Mouse (Mus musculus) spleen, postnatal 14 days (tissue): ENCODE measurements around the gene Mfsd2a.
"Not testable (repeated sequence)": the region's sequence is repeated elsewhere in the genome, so short reads cannot be mapped to it uniquely, and the experiment has no call there.

Experiments used
- DNase-seq, 2 experiments: peaks; one replicate each; pipeline ENCODE4 v3.0.0; 2021 to 2022; ENCODE audit warnings: low spot score in 2 of 2

The Mfsd2a gene

GRCm38 (mm10) chr4:122961100-122961567 is at the start of gene Mfsd2a:
Gene Mfsd2a (minus strand): TSS chr4:122961188.
- DNase-seq: no peak

- no peak for DNase-seq
Observed at GRCm38 (mm10) chr4:123005054-123005966, 44.3 kb upstream of the Mfsd2a start.

- DNase-seq: no peak
Observed at GRCm38 (mm10) chr4:123000617-123001342, 39.8 kb upstream of the Mfsd2a start.

GRCm38 (mm10) chr4:123000130-123000529 is 39.1 kb upstream of the Mfsd2a start:
- no peak for DNase-seq

- DNase-seq: no peak
Observed at GRCm38 (mm10) chr4:122999263-122999691, 38.3 kb upstream of the Mfsd2a start.

GRCm38 (mm10) chr4:122998537-122999262 is 37.7 kb upstream of the Mfsd2a start:
- DNase-seq: no peak

- DNase-seq: peak in 1 of 2 experiments; percentile 9
Observed at GRCm38 (mm10) chr4:122996618-122997381, 35.8 kb upstream of the Mfsd2a start.

GRCm38 (mm10) chr4:122996221-122996617 is 35.2 kb upstream of the Mfsd2a start:
- DNase-seq: peak; percentile 14 to 34

GRCm38 (mm10) chr4:122995404-122996220 is 34.6 kb upstream of the Mfsd2a start, which contains the start of gene Mycl:
Gene Mycl (plus strand): TSS chr4:122995652.
- DNase-seq: peak; percentile 64 to 80

GRCm38 (mm10) chr4:122992276-122992675 is 31.3 kb upstream of the Mfsd2a start:
- no peak for DNase-seq

GRCm38 (mm10) chr4:122991177-122991576 is 30.2 kb upstream of the Mfsd2a start:
- no peak for DNase-seq

GRCm38 (mm10) chr4:122988004-122988403 is 27.0 kb upstream of the Mfsd2a start:
- DNase-seq: not testable (repeated sequence)

GRCm38 (mm10) chr4:122987421-122987820 is 26.4 kb upstream of the Mfsd2a start:
- DNase-seq: no peak

GRCm38 (mm10) chr4:122985110-122985509 is 24.1 kb upstream of the Mfsd2a start:
- DNase-seq: peak in 1 of 2 experiments; percentile 33

- DNase-seq: no peak
Observed at GRCm38 (mm10) chr4:122983486-122984261, 22.7 kb upstream of the Mfsd2a start.

GRCm38 (mm10) chr4:122982537-122982936 is 21.5 kb upstream of the Mfsd2a start:
- no peak for DNase-seq

- DNase-seq: no peak
Observed at GRCm38 (mm10) chr4:122981930-122982329, 20.9 kb upstream of the Mfsd2a start.

GRCm38 (mm10) chr4:122981238-122981637 is 20.2 kb upstream of the Mfsd2a start:
- no peak for DNase-seq

GRCm38 (mm10) chr4:122980684-122981083 is 19.7 kb upstream of the Mfsd2a start:
- no peak for DNase-seq
